Mouse (Mus musculus) midbrain, embryonic 12.5 days (tissue): ENCODE measurements around the gene Olfr639. TPM values are rescaled to one million over a fixed set of nuclear protein-coding genes. Genes with fewer than 3 reads are reported as not detected.

Experiments
- ATAC-seq: fragments of 200-750 bp; cut with Nextera tagmentation; 2 replicates; pipeline ENCODE4 v1.8.0; 2017; ENCODE audit warnings: low read depth, moderate TSS enrichment, moderate library complexity; ENCODE audit not compliant: low FRiP score
- H3K27ac ChIP-seq: fragments of 300-500 bp; sonication (generic); replicated peaks from 2 replicates; pipeline ENCODE4 v1.5.1; 2016; ENCODE audit warnings: mild to moderate bottlenecking
- H3K27me3 ChIP-seq: fragments of 300-500 bp; sonication (generic); 2 replicates; pipeline ENCODE4 v1.6.1; 2016; ENCODE audit warnings: mild to moderate bottlenecking
- H3K36me3 ChIP-seq: fragments of 300-500 bp; sonication (generic); 2 replicates; pipeline ENCODE4 v1.6.1; 2016
- H3K4me1 ChIP-seq: fragments of 300-500 bp; sonication (generic); 2 replicates; pipeline ENCODE4 v1.6.1; 2016
- H3K4me2 ChIP-seq: fragments of 300-500 bp; sonication (generic); replicated peaks from 2 replicates; pipeline ENCODE4 v1.6.1; 2016; ENCODE audit warnings: mild to moderate bottlenecking, moderate library complexity
- H3K4me3 ChIP-seq: fragments of 300-500 bp; sonication (generic); 2 replicates; pipeline ENCODE4 v1.5.1; 2016; ENCODE audit warnings: mild to moderate bottlenecking
- H3K9ac ChIP-seq: fragments of 300-500 bp; sonication (generic); replicated peaks from 2 replicates; pipeline ENCODE4 v1.6.1; 2016; ENCODE audit warnings: mild to moderate bottlenecking, moderate library complexity
- H3K9me3 ChIP-seq: fragments of 300-500 bp; sonication (generic); 2 replicates; pipeline ENCODE4 v1.6.1; 2016; ENCODE audit warnings: mild to moderate bottlenecking
- WGBS: fragments of 180-500 bp; shearing (Covaris S2); methylation state at CpG from one replicate; pipeline ENCODE4 v1.1.7; 2016; 5-methylcytosine and 5-hydroxymethylcytosine counted together
- polyA plus RNA-seq: library from polyadenylated mRNA; unstranded; fragments of >200 nt; fragmentation: Nextera tagmentation; extraction: Ambion mirVana; gene quantifications from 2 replicates; pipeline ENCODE4 v1.2.1, GENCODE M21; 2016

Olfr639 gene
- 0.04 TPM in 1 of 2 replicates, not detected in the other for polyA plus RNA-seq

- Histone ChIP-seq H3K9me3 (no peaks in the 10 kb centered on the region), H3K36me3 (no peaks in the 10 kb centered on the region), H3K4me1 (no peaks in the 10 kb centered on the region), H3K4me2 (no peak within 1 kb of the TSS), H3K27me3 (no peaks in the 10 kb centered on the region), H3K9ac (no peak within 1 kb of the TSS), H3K27ac (no peak within 1 kb of the TSS), H3K4me3 (no peak within 1 kb of the TSS)
- ATAC-seq: no peak
Measured at GRCm38 (mm10) chr7:104017203-104017602, at the start of gene Olfr639. Gene Olfr639 (minus strand): TSS chr7:104017303.

DNA sequence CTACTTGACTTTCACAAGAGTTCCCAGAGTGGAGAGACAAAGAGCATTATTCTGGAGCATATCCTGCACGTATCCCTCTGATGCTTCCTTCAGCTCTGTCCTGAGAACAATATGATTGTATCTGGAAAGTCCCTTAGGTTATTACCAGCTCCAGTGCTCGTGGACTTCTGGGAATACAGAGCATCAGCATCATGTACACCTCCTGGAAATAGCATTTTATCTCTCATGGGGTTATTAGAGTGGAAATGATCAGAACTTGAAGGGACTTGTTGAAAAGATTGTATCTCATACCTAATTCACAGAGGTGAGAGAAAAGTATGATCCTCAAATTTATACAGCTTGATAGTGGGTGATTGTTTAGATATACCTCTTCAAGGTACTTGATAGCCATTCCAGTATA lies 44.2 kb upstream of the Olfr639 start, which contains the start of gene 4930516K23Rik:
4930516K23Rik (minus strand) TSS at position 101 of the 400 bp plus-strand sequence.
- 43% methylated on average over 2 of the region's 2 CpGs for WGBS
- H3K9ac ChIP-seq: no peak within 1 kb of the TSS
- ATAC-seq: no peak
- H3K27ac ChIP-seq: no peak within 1 kb of the TSS
- no peaks in the 10 kb centered on the region for H3K27me3 ChIP-seq
- H3K9me3 ChIP-seq: no peaks in the 10 kb centered on the region
- no peak within 1 kb of the TSS for H3K4me2 ChIP-seq
- H3K36me3 ChIP-seq: no peaks in the 10 kb centered on the region
- no peak within 1 kb of the TSS for H3K4me3 ChIP-seq
- no peaks in the 10 kb centered on the region for H3K4me1 ChIP-seq

DNA sequence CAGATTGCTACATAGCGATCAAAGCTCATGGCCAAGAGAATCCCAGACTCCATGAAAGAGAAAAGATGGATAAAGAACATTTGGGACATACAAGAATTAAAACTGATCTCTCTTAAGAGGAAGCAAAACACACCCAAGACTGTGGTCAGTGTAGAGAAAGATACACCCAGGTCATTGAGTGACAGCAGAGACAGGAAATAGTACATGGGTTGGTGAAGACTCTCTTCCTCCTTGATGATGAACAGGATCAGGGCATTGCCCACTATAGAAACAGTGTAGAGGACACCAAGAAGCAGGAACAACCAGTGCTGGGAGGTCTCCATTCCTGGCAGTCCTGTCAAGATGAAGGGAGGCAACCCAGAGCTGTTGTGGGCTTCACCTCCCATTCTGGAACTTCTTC lies 42.1 kb upstream of the Olfr639 start:
- no peak for ATAC-seq
- H3K27me3 ChIP-seq: no peaks in the 10 kb centered on the region
- H3K4me2 ChIP-seq: no peak overlapping the region
- H3K36me3 ChIP-seq: no peaks in the 10 kb centered on the region
- H3K4me1 ChIP-seq: no peaks in the 10 kb centered on the region
- no peak overlapping the region for H3K9ac ChIP-seq
- no peaks in the 10 kb centered on the region for H3K9me3 ChIP-seq
- no peak overlapping the region for H3K4me3 ChIP-seq
- no peak overlapping the region for H3K27ac ChIP-seq
- WGBS: 88% methylated on average over 1 of the region's 1 CpGs

DNA sequence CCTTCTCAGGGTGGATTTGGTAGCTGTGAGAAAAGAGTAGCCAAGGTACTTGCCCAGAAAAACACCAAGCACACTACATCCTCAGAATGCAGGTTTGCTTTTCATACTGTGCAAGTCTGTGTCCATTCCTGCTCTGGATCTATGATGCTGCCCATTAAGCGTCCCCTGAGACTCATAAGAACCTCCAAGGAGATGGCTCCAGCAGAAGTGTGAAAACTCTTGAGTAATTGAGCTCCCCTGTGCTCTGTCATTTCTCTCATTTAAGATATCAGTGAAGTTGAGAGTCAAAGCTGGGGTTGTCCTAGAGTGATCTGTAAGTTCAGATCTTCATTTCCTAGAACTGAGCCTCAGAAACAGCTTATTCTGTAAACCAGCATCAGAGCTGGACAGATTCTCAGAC lies 35.5 kb upstream of the Olfr639 start, which contains the start of gene Olfr642:
Olfr642 (minus strand) TSS at position 101 of the 400 bp plus-strand sequence.
- Histone ChIP-seq H3K4me1 (no peaks in the 10 kb centered on the region), H3K4me3 (no peak within 1 kb of the TSS), H3K9ac (no peak within 1 kb of the TSS), H3K27ac (no peak within 1 kb of the TSS), H3K9me3 (no peaks in the 10 kb centered on the region), H3K27me3 (no peaks in the 10 kb centered on the region), H3K36me3 (no peaks in the 10 kb centered on the region), H3K4me2 (no peak within 1 kb of the TSS)
- 60% methylated on average over 1 of the region's 1 CpGs for WGBS
- no peak for ATAC-seq

DNA sequence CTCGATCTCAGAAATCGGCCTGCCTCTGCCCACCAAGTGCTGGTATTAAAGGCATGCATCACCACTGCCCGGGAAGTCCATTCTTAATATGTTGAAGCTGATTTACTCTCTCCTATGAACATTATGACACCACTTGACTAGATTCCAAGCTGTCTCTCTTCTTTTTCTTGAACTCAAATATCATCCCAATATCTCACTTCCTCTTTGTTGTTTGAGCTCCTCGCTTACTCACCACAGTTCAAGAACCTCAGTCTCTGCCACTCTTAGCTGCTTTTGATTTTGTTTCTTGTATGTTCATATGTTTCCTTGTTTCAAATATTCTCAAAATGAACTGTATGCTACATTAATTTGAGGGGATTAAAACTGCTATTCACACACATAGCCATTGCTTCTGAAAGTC lies 33.6 kb upstream of the Olfr639 start:
- no peak overlapping the region for H3K27ac ChIP-seq
- ATAC-seq: no peak
- no peaks in the 10 kb centered on the region for H3K9me3 ChIP-seq
- no peaks in the 10 kb centered on the region for H3K27me3 ChIP-seq
- H3K4me1 ChIP-seq: no peaks in the 10 kb centered on the region
- no peak overlapping the region for H3K4me2 ChIP-seq
- H3K4me3 ChIP-seq: no peak overlapping the region
- no peaks in the 10 kb centered on the region for H3K36me3 ChIP-seq
- H3K9ac ChIP-seq: no peak overlapping the region
- WGBS: 91% methylated on average over 4 of the region's 4 CpGs

GRCm38 (mm10) chr7:104035145-104035544 lies 18.0 kb upstream of the Olfr639 start, which contains the start of gene Olfr641:
Gene Olfr641 (plus strand): TSS chr7:104035445.
- Histone ChIP-seq H3K4me3 (no peak within 1 kb of the TSS), H3K9me3 (no peaks in the 10 kb centered on the region), H3K4me1 (no peaks in the 10 kb centered on the region), H3K9ac (no peak within 1 kb of the TSS), H3K36me3 (no peaks in the 10 kb centered on the region), H3K27ac (no peak within 1 kb of the TSS), H3K27me3 (no peaks in the 10 kb centered on the region), H3K4me2 (no peak within 1 kb of the TSS)
- 79% methylated on average over 1 of the region's 1 CpGs for WGBS
- no peak for ATAC-seq

DNA sequence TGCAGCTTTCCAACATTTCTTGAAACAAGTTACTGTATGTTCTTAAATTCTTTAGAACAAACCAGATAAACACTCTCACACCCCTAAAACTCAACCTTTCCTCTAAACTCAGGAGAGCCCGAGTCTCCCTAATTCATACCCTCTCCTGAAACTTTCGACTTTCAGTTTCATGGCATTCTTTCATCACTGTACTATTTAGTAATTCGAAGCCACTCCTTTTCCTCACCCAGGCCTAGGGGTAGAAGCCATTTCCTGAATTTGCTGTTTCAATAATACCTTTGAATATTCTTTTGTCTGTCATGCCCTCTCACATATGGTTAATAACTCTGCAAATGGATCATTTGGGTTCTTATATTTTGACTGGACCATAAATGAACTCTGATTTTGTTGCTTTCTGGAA lies 9.9 kb upstream of the Olfr639 start:
- H3K4me1 ChIP-seq: no peaks in the 10 kb centered on the region
- no peak overlapping the region for H3K4me2 ChIP-seq
- H3K9ac ChIP-seq: no peak overlapping the region
- H3K27ac ChIP-seq: no peak overlapping the region
- H3K4me3 ChIP-seq: no peak overlapping the region
- no peaks in the 10 kb centered on the region for H3K9me3 ChIP-seq
- no peak for ATAC-seq
- no peaks in the 10 kb centered on the region for H3K27me3 ChIP-seq
- WGBS: 81% methylated on average over 3 of the region's 3 CpGs
- H3K36me3 ChIP-seq: no peaks in the 10 kb centered on the region

DNA sequence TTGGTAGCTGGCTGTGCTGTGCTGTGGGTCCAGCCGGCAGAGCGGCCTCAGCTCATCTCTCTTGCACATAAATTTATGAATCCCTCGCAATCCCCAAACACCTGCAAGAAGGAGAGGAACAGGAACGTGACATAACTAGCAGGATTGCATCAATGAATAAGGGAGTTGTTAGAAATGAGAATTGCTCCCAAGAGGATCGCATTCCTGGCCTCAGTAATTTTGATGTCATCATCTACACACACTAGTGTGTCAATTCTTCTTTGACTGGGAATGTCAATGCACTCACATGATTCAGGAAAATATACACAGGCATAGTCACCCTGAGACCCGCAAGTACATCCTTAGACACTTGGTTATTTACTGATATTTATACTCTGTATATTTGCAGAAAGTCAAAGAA lies 8.4 kb upstream of the Olfr639 start, which contains the start of gene Olfr640:
Olfr640 (minus strand) TSS at position 101 of the 400 bp plus-strand sequence.
- no peaks in the 10 kb centered on the region for H3K36me3 ChIP-seq
- no peaks in the 10 kb centered on the region for H3K27me3 ChIP-seq
- no peaks in the 10 kb centered on the region for H3K4me1 ChIP-seq
- no peak within 1 kb of the TSS for H3K27ac ChIP-seq
- H3K9me3 ChIP-seq: no peaks in the 10 kb centered on the region
- 87% methylated on average over 6 of the region's 6 CpGs for WGBS
- H3K4me2 ChIP-seq: no peak within 1 kb of the TSS
- no peak for ATAC-seq
- no peak within 1 kb of the TSS for H3K9ac ChIP-seq
- no peak within 1 kb of the TSS for H3K4me3 ChIP-seq

- Histone ChIP-seq H3K36me3 (no peaks in the 10 kb centered on the region), H3K4me1 (no peaks in the 10 kb centered on the region), H3K4me3 (no peak overlapping the region), H3K4me2 (no peak overlapping the region), H3K27me3 (no peaks in the 10 kb centered on the region), H3K9me3 (no peaks in the 10 kb centered on the region), H3K27ac (no peak overlapping the region), H3K9ac (no peak overlapping the region)
- ATAC-seq: no peak
- WGBS: 94% methylated on average over 6 of the region's 6 CpGs
Measured at GRCm38 (mm10) chr7:104021651-104022050, 4.5 kb upstream of the Olfr639 start.

DNA sequence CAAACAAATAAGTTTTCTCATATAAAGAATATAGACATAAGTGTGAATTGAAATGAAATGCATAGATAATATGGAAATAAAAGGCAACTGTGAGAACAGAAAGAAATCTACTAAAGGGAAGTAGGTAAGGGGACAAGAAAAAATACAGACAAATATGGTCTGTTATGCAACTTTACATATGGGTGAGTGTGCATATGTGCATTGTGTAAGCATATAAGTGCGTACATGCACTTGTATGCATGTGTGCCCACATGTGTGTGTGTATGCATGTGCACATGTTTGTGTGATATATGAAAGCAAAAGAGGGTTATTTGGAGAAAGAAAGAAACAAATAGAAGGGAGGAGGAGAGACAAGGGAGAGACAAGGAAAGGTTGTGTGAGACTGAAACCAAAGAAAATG lies 1.9 kb upstream of the Olfr639 start:
- Histone ChIP-seq H3K27me3 (no peaks in the 10 kb centered on the region), H3K27ac (no peak overlapping the region), H3K4me1 (no peaks in the 10 kb centered on the region), H3K4me2 (no peak overlapping the region), H3K9ac (no peak overlapping the region), H3K9me3 (no peaks in the 10 kb centered on the region), H3K36me3 (no peaks in the 10 kb centered on the region), H3K4me3 (no peak overlapping the region)
- WGBS: 85% methylated on average over 1 of the region's 1 CpGs
- ATAC-seq: no peak

- Histone ChIP-seq H3K9me3 (no peaks in the 10 kb centered on the region), H3K4me2 (no peak overlapping the region), H3K4me3 (no peak overlapping the region), H3K9ac (no peak overlapping the region), H3K27me3 (no peaks in the 10 kb centered on the region), H3K4me1 (no peaks in the 10 kb centered on the region), H3K27ac (no peak overlapping the region), H3K36me3 (no peaks in the 10 kb centered on the region)
- no peak for ATAC-seq
Measured at GRCm38 (mm10) chr7:103999124-103999523, 18.0 kb downstream of the Olfr639 start.

GRCm38 (mm10) chr7:103998446-103998845 lies 18.7 kb downstream of the Olfr639 start, which contains the start of gene Olfr638:
Gene Olfr638 (plus strand): TSS chr7:103998746.
- no peaks in the 10 kb centered on the region for H3K27me3 ChIP-seq
- no peak for ATAC-seq

DNA sequence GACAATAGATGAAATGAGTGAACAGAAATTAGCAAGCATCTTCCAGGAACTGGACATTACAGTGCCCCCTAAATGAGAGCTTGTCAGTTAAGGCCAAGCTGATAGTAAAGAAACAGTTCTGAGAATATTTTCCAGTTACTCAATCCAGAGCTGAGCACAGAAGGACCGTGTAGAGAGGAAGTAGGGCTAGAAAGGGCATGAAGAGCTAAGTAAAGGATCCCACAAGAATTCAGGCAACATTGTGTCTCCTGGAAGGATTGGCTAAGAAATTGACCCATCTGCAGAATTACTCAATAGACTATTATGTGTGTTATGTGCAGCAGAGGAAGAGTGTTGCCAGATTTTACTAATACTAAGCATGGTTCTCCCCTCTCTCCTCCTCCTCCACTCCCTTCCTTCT lies 45.3 kb downstream of the Olfr639 start:
- H3K36me3 ChIP-seq: no peaks in the 10 kb centered on the region
- no peak overlapping the region for H3K27ac ChIP-seq
- H3K4me2 ChIP-seq: no peak overlapping the region
- ATAC-seq: no peak
- no peaks in the 10 kb centered on the region for H3K4me1 ChIP-seq
- no peaks in the 10 kb centered on the region for H3K27me3 ChIP-seq
- no peaks in the 10 kb centered on the region for H3K9me3 ChIP-seq
- H3K9ac ChIP-seq: no peak overlapping the region
- WGBS: 72% methylated on average over 1 of the region's 1 CpGs
- no peak overlapping the region for H3K4me3 ChIP-seq

More at GRCm38 (mm10) chr7:103998446-103998845, 18.7 kb downstream of the Olfr639 start, which contains the start of gene Olfr638:
- no peak within 1 kb of the TSS for H3K9ac ChIP-seq
- no peak within 1 kb of the TSS for H3K4me3 ChIP-seq
- H3K4me2 ChIP-seq: no peak within 1 kb of the TSS
- H3K36me3 ChIP-seq: no peaks in the 10 kb centered on the region
- no peak within 1 kb of the TSS for H3K27ac ChIP-seq
- no peaks in the 10 kb centered on the region for H3K9me3 ChIP-seq
- H3K4me1 ChIP-seq: no peaks in the 10 kb centered on the region
